Mouse (Mus musculus) T-cell, adult 2 months (primary cell): ENCODE measurements around the gene Fam228a.
"Not testable (repeated sequence)": the region's sequence is repeated elsewhere in the genome, so short reads cannot be mapped to it uniquely, and the experiment has no call there.

Experiments
- DNase-seq: peaks from one replicate; pipeline ENCODE4 v3.0.0; 2022; ENCODE audit warnings: low spot score

The Fam228a gene

GRCm38 (mm10) chr12:4719066-4719761, 19.0 kb downstream of the Fam228a start:
- no peak for DNase-seq

GRCm38 (mm10) chr12:4717417-4717816, 20.8 kb downstream of the Fam228a start:
- DNase-seq, result peak; percentile 34

GRCm38 (mm10) chr12:4715606-4716005, 22.6 kb downstream of the Fam228a start:
- no peak for DNase-seq

GRCm38 (mm10) chr12:4713361-4713760, 24.9 kb downstream of the Fam228a start:
- no peak for DNase-seq

- no peak for DNase-seq
Observed at GRCm38 (mm10) chr12:4709926-4710325, 28.3 kb downstream of the Fam228a start.

- DNase-seq, result no peak
Observed at GRCm38 (mm10) chr12:4708881-4709604, 29.2 kb downstream of the Fam228a start.

GRCm38 (mm10) chr12:4708296-4708695, 29.9 kb downstream of the Fam228a start:
- DNase-seq, result no peak

- no peak for DNase-seq
Observed at GRCm38 (mm10) chr12:4707488-4708017, 30.7 kb downstream of the Fam228a start.

- DNase-seq, result no peak
Observed at GRCm38 (mm10) chr12:4706901-4707300, 31.3 kb downstream of the Fam228a start.

- no peak for DNase-seq
Observed at GRCm38 (mm10) chr12:4706175-4706574, 32.1 kb downstream of the Fam228a start.

GRCm38 (mm10) chr12:4705626-4706025, 32.6 kb downstream of the Fam228a start:
- DNase-seq, result not testable (repeated sequence)

- DNase-seq, result no peak
Observed at GRCm38 (mm10) chr12:4694534-4694933, 43.7 kb downstream of the Fam228a start.

- DNase-seq, result no peak
Observed at GRCm38 (mm10) chr12:4691193-4691592, 47.0 kb downstream of the Fam228a start.

GRCm38 (mm10) chr12:4689341-4689740, 48.9 kb downstream of the Fam228a start:
- no peak for DNase-seq

- no peak for DNase-seq
Observed at GRCm38 (mm10) chr12:4688386-4688785, 49.8 kb downstream of the Fam228a start.

GRCm38 (mm10) chr12:4685441-4685840, 52.8 kb downstream of the Fam228a start:
- no peak for DNase-seq

- DNase-seq, result no peak
Observed at GRCm38 (mm10) chr12:4679971-4680370, 58.3 kb downstream of the Fam228a start.

GRCm38 (mm10) chr12:4676336-4676735, 61.9 kb downstream of the Fam228a start:
- no peak for DNase-seq

GRCm38 (mm10) chr12:4665675-4666037, 72.6 kb downstream of the Fam228a start:
- no peak for DNase-seq

GRCm38 (mm10) chr12:4664929-4665674, 73.1 kb downstream of the Fam228a start:
- peak; percentile 4 for DNase-seq
